In the genomic region with DNA sequence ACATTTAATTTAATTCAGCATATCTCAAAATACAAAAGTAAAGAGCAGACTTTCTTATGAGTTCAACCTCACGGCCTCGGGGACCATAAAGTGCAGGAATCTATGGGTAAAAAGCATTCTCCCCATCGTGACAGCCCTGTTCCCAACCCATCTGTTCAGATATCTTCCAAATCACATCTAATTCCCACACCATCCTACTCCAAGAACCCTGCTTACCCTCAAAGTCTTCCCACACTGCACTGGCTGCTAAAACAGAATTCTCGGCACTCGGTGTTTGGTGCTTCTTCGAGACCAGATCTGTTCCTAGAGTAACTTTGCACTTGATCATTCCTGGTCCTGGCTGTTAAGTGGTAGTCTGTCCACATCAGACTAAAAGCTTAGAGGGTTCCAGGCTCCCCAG, we compare ENCODE assay signal across 25 mouse cellular contexts.
"Had no signal": no experiment of that assay in that cellular context is flagged by ENCODE, and none has a peak within 500 bp of the region (broad histone marks: within the 10 kb centered on the region; RNA-seq: fewer than 3 reads in every experiment).

No protein-coding gene starts in this region.

- H3K27me3 ChIP-seq: intestine, embryonic 15.5 days; kidney, embryonic 15.5 days; limb, embryonic 13.5 days; liver, embryonic 12.5 days; liver, embryonic 15.5 days; lung, embryonic 15.5 days; megakaryocyte, embryonic 14.5 days; neural tube, embryonic 13.5 days had no signal

- DNase-seq: kidney, adult 11 months; kidney, adult 8-10 months; kidney, postnatal 10 days; kidney, postnatal 36 days; layer of hippocampus, postnatal 36 days; liver; lung, adult 18-20 months; lung, postnatal 10 days; lung, postnatal 36 days; midbrain, embryonic 14.5 days; retina, postnatal 1 day; right cerebral cortex, postnatal 4 days; thymus, adult 2 months; thymus, postnatal 36 days had no signal

- H3K36me3 ChIP-seq: intestine, embryonic 15.5 days; kidney, embryonic 15.5 days; limb, embryonic 10.5 days; limb, embryonic 13.5 days; liver, embryonic 12.5 days; lung, embryonic 15.5 days; midbrain, embryonic 10.5 days; neural tube, embryonic 13.5 days had no signal

- H3K27ac ChIP-seq: intestine, embryonic 15.5 days; kidney, embryonic 15.5 days; left cerebral cortex, adult 2 months; limb, embryonic 10.5 days; limb, embryonic 13.5 days; liver, embryonic 12.5 days; liver, embryonic 15.5 days; lung, embryonic 15.5 days; midbrain, embryonic 10.5 days; neural tube, embryonic 13.5 days had no signal

- H3K4me1 ChIP-seq: intestine, embryonic 15.5 days; kidney, embryonic 15.5 days; limb, embryonic 10.5 days; limb, embryonic 13.5 days; liver, embryonic 12.5 days; liver, embryonic 15.5 days; lung, embryonic 15.5 days; midbrain, embryonic 10.5 days; neural tube, embryonic 13.5 days had no signal

- H3K4me3 ChIP-seq: intestine, embryonic 15.5 days; kidney, embryonic 15.5 days; left cerebral cortex, adult 2 months; limb, embryonic 10.5 days; limb, embryonic 13.5 days; liver, embryonic 12.5 days; liver, embryonic 15.5 days; lung, embryonic 15.5 days; megakaryocyte, embryonic 14.5 days; midbrain, embryonic 10.5 days; neural tube, embryonic 13.5 days had no signal
